Mouse (Mus musculus): Measurements from ENCODE around the gene Myl10. TPM values are rescaled to one million over a fixed set of nuclear protein-coding genes. Genes with fewer than 3 reads are reported as not detected.
"Not testable (repeated sequence)": the region's sequence is repeated elsewhere in the genome, so short reads cannot be mapped to it uniquely, and the experiment has no call there.

The Myl10 gene
- total RNA-seq (2014; rRNA removed) (not detected in 2 replicates), polyA plus RNA-seq (2012; rRNA removed) (not detected in 2 replicates)

DNA sequence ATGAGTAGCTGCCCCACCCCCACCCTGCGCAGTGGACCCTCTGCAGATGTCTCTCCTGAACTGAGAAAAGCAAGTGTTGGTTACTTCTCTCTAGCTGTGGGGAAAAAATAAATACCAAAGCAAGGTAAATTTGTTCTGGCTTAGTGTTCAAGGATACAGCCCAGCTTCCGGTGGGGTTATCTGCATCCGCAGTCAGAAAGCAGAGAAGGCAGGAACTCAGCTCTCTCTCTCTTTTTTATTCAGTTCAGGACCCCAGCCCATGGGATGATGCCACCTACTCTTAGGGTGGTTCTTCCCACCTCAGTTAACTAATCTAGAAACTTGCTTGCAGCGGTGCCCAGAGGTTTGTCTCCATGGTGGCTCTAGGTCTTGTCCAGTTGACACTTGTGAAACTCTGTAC lies at the start of gene Myl10:
Myl10 (plus strand) TSS at position 363 of the 400 bp plus-strand sequence.
- H3K36me3 ChIP-seq (ENCODE audit: control insufficient read depth, insufficient read depth, low read length), result no peaks in the 10 kb centered on the region
- no peaks in the 10 kb centered on the region for H3K27me3 ChIP-seq (ENCODE audit: control insufficient read depth, insufficient read depth, low read length)
- H3K4me1 ChIP-seq (ENCODE audit: control insufficient read depth, insufficient read depth, low read length), result no peaks in the 10 kb centered on the region
- TF ChIP-seq CTCF (IDR thresholded peaks at IDR 0.05; ENCODE audit: low read depth, low read length), result no peak
- TF ChIP-seq POLR2A (IDR thresholded peaks at IDR 0.05; ENCODE audit: extremely low read depth, insufficient read depth, low read length), result no peak
- DNase-seq (ENCODE audit: extremely low read depth, low read depth, low spot score), result no peak
- no peak within 1 kb of the TSS for H3K27ac ChIP-seq (replicated peaks; ENCODE audit: insufficient read depth, low read depth, low read length)
- H3K4me3 ChIP-seq (ENCODE audit: insufficient read depth, low read depth, low read length), result no peak within 1 kb of the TSS
- no peaks in the 10 kb centered on the region for H3K79me2 ChIP-seq (ENCODE audit: control insufficient read depth, insufficient read depth, low read length)
- H3K9ac ChIP-seq (ENCODE audit: low read depth, low read length), result no peak within 1 kb of the TSS
- WGBS, result 60% methylated on average over 4 of the region's 4 CpGs

DNA sequence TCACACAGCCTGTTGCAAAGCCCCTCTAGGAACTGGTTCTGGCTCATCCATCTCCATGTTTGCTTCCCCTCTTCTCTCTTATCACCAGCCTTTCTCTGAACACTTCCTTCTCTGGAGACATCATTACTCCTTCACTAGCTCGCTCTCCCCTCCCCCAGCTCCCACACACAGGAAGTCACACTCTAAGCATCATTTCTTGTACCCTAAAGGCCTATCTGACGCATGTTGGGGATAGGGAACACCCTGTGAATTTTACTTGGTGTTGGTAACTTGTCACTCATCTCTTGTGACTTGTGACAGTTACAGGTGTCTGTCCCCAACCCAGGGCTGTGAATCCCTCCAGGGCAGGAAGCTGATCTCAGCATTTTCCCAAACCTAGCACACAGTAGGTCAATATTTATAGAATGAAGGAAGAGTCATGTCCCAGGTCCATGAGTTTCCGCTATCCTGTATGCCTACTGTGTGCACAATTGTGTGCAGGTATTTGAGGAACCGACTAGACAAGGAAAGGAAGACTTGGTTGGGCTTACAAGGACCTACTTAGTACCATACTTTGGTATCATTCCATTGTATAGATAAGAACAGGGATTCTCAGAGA lies 46.1 kb upstream of the Myl10 start:
- no peak for TF ChIP-seq CTCF (IDR thresholded peaks at IDR 0.05; ENCODE audit: low read depth, low read length)
- no peak for TF ChIP-seq POLR2A (IDR thresholded peaks at IDR 0.05; ENCODE audit: extremely low read depth, insufficient read depth, low read length)
- H3K27me3 ChIP-seq (ENCODE audit: control insufficient read depth, insufficient read depth, low read length), result no peaks in the 10 kb centered on the region
- no peak for DNase-seq (ENCODE audit: extremely low read depth, low read depth, low spot score)
- no peaks in the 10 kb centered on the region for H3K79me2 ChIP-seq (ENCODE audit: control insufficient read depth, insufficient read depth, low read length)
- H3K36me3 ChIP-seq (ENCODE audit: control insufficient read depth, insufficient read depth, low read length), result no peaks in the 10 kb centered on the region
- no peak overlapping the region for H3K4me3 ChIP-seq (ENCODE audit: insufficient read depth, low read depth, low read length)
- no peak overlapping the region for H3K9ac ChIP-seq (ENCODE audit: low read depth, low read length)
- 80% methylated on average over 4 of the region's 4 CpGs for WGBS
- H3K4me1 ChIP-seq (ENCODE audit: control insufficient read depth, insufficient read depth, low read length), result no peaks in the 10 kb centered on the region
- H3K27ac ChIP-seq (replicated peaks; ENCODE audit: insufficient read depth, low read depth, low read length), result no peak overlapping the region

DNA sequence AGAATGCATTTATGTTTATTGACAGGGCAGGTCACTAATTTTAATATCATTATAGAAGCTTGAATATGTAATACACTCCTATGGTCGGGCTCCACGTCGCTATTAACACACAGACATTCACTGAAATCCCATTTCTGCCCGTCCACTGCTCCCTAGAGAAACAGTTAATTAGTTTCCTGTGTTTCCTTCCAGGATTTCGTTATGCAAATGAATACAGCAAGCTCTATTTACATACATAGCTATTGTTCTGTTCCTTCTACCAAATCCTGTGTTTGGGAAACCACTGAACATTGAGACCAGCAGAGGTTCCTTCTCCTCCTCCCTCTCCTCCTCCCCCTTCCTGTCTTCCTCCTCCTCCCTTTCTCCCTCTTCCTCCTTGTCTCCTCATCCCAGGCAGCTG lies 43.9 kb upstream of the Myl10 start:
- H3K9ac ChIP-seq (ENCODE audit: low read depth, low read length), result no peak overlapping the region
- H3K36me3 ChIP-seq (ENCODE audit: control insufficient read depth, insufficient read depth, low read length), result no peaks in the 10 kb centered on the region
- DNase-seq (ENCODE audit: extremely low read depth, low read depth, low spot score), result no peak
- no peak overlapping the region for H3K27ac ChIP-seq (replicated peaks; ENCODE audit: insufficient read depth, low read depth, low read length)
- no peaks in the 10 kb centered on the region for H3K27me3 ChIP-seq (ENCODE audit: control insufficient read depth, insufficient read depth, low read length)
- no peaks in the 10 kb centered on the region for H3K4me1 ChIP-seq (ENCODE audit: control insufficient read depth, insufficient read depth, low read length)
- WGBS, result 65% methylated on average over 5 of the region's 5 CpGs
- no peak for TF ChIP-seq CTCF (IDR thresholded peaks at IDR 0.05; ENCODE audit: low read depth, low read length)
- H3K79me2 ChIP-seq (ENCODE audit: control insufficient read depth, insufficient read depth, low read length), result no peaks in the 10 kb centered on the region
- H3K4me3 ChIP-seq (ENCODE audit: insufficient read depth, low read depth, low read length), result no peak overlapping the region

DNA sequence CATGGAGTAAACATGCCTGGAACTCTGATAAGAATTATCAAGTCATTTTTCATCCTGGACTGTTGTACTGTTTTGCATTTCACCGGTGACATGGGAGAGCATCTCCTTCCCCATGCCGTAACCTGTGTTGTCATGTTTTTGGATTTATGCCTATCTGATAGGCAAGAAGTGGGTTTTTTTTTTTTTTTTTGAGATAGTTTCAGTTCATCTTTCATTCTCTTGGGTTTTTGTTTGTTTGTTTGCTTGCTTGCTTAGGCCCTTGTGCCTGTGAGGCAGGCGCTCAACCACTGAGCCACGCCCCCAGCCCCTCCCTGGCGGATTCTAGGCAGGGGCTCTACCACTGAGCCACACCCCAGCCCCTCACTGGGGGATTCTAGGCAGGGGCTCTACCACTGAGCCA lies 43.3 kb upstream of the Myl10 start:
- TF ChIP-seq CTCF (IDR thresholded peaks at IDR 0.05; ENCODE audit: low read depth, low read length) (no peak), POLR2A (IDR thresholded peaks at IDR 0.05; ENCODE audit: extremely low read depth, insufficient read depth, low read length) (no peak)
- Histone ChIP-seq H3K36me3 (ENCODE audit: control insufficient read depth, insufficient read depth, low read length) (no peaks in the 10 kb centered on the region), H3K27me3 (ENCODE audit: control insufficient read depth, insufficient read depth, low read length) (no peaks in the 10 kb centered on the region), H3K4me1 (ENCODE audit: control insufficient read depth, insufficient read depth, low read length) (no peaks in the 10 kb centered on the region), H3K4me3 (ENCODE audit: insufficient read depth, low read depth, low read length) (no peak overlapping the region), H3K79me2 (ENCODE audit: control insufficient read depth, insufficient read depth, low read length) (no peaks in the 10 kb centered on the region), H3K27ac (replicated peaks; ENCODE audit: insufficient read depth, low read depth, low read length) (no peak overlapping the region), H3K9ac (ENCODE audit: low read depth, low read length) (no peak overlapping the region)
- 87% methylated on average over 5 of the region's 5 CpGs for WGBS
- DNase-seq (ENCODE audit: extremely low read depth, low read depth, low spot score), result no peak

DNA sequence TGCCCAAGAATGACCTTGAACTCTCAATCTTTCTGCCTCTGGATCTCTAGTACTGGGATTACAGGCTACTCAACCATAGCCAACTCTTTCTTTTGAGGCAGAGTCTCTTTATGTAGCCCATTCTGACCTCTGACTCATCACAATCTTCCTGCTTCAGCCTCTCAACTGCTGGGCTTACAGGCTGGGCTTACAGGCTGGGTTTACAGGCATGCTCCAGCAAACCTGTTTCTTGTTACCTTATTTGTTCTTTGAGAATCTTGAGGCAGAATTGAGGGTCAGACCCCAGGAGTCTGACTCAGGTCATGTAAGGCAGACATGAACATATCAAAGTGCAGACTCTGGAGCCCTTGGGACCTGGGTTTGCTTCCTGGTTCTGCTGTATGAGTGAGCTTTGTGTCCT lies 38.5 kb upstream of the Myl10 start:
- TF ChIP-seq CTCF (IDR thresholded peaks at IDR 0.05; ENCODE audit: low read depth, low read length) (no peak), POLR2A (IDR thresholded peaks at IDR 0.05; ENCODE audit: extremely low read depth, insufficient read depth, low read length) (no peak)
- H3K4me1 ChIP-seq (ENCODE audit: control insufficient read depth, insufficient read depth, low read length), result no peaks in the 10 kb centered on the region
- no peak overlapping the region for H3K4me3 ChIP-seq (ENCODE audit: insufficient read depth, low read depth, low read length)
- H3K9ac ChIP-seq (ENCODE audit: low read depth, low read length), result no peak overlapping the region
- no peaks in the 10 kb centered on the region for H3K79me2 ChIP-seq (ENCODE audit: control insufficient read depth, insufficient read depth, low read length)
- H3K27me3 ChIP-seq (ENCODE audit: control insufficient read depth, insufficient read depth, low read length), result no peaks in the 10 kb centered on the region
- DNase-seq (ENCODE audit: extremely low read depth, low read depth, low spot score), result no peak
- no peak overlapping the region for H3K27ac ChIP-seq (replicated peaks; ENCODE audit: insufficient read depth, low read depth, low read length)
- no peaks in the 10 kb centered on the region for H3K36me3 ChIP-seq (ENCODE audit: control insufficient read depth, insufficient read depth, low read length)

DNA sequence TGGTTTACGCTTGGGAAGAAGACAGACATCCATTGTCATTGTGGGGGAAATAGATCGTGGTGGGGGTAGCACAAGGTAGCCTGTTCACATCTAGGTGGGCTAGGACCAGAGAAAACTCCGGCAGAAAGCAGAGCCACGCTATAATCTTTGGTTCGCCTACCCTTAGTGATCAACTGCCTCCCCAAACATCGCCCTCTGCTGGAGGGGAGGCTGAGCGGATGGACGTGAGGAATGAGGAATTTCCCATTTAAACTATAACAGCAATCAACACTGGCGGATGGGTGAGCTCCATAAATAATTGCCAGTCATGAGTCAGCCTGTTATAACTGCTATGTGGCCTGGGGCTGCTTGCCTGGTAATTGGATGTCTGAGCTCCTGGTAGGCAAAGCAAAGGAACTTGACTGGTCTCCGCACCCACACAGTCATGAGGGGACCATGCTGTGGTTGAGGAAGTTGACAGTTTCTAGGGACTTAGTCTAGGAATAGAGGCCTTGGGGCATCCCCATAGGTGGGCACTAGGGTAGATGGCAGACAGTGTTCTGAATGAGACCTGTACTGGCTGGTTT lies 36.0 kb upstream of the Myl10 start:
- 80% methylated on average over 10 of the region's 10 CpGs for WGBS
- no peak for DNase-seq (ENCODE audit: extremely low read depth, low read depth, low spot score)
- TF ChIP-seq POLR2A (IDR thresholded peaks at IDR 0.05; ENCODE audit: extremely low read depth, insufficient read depth, low read length) (no peak), CTCF (IDR thresholded peaks at IDR 0.05; ENCODE audit: low read depth, low read length) (peak; percentile 61)

DNA sequence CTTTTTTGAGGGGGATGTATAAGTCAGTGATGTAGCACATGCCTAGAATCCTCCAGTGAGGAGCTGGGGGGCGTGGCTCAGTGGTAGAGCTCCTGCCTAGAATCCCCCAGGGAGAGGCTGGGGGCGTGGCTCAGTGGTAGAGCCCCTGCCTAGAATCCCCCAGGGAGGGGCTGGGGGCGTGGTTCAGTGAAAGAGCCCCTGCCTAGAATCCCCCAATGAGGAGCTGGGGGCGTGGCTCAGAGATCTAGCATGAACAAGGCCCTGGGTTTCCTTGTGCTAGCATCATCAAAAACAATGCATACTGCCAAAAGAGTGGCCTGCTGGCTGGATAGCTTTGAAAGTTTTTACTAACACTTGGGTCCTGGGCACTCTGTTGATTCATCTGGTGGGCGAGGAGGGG lies 32.2 kb upstream of the Myl10 start:
- not testable (repeated sequence) for H3K4me3 ChIP-seq (ENCODE audit: insufficient read depth, low read depth, low read length); H3K27ac ChIP-seq (replicated peaks; ENCODE audit: insufficient read depth, low read depth, low read length); H3K36me3 ChIP-seq (ENCODE audit: control insufficient read depth, insufficient read depth, low read length); H3K79me2 ChIP-seq (ENCODE audit: control insufficient read depth, insufficient read depth, low read length); H3K9ac ChIP-seq (ENCODE audit: low read depth, low read length); H3K4me1 ChIP-seq (ENCODE audit: control insufficient read depth, insufficient read depth, low read length); H3K27me3 ChIP-seq (ENCODE audit: control insufficient read depth, insufficient read depth, low read length); DNase-seq (ENCODE audit: extremely low read depth, low read depth, low spot score)
- WGBS, result 63% methylated on average over 5 of the region's 5 CpGs

More for the DNA sequence above, 36.0 kb upstream of the Myl10 start:
- H3K4me3 ChIP-seq (ENCODE audit: insufficient read depth, low read depth, low read length), result no peak overlapping the region
- no peak overlapping the region for H3K9ac ChIP-seq (ENCODE audit: low read depth, low read length)
- no peaks in the 10 kb centered on the region for H3K27me3 ChIP-seq (ENCODE audit: control insufficient read depth, insufficient read depth, low read length)
- H3K4me1 ChIP-seq (ENCODE audit: control insufficient read depth, insufficient read depth, low read length), result no peaks in the 10 kb centered on the region
- H3K36me3 ChIP-seq (ENCODE audit: control insufficient read depth, insufficient read depth, low read length), result no peaks in the 10 kb centered on the region
- no peaks in the 10 kb centered on the region for H3K79me2 ChIP-seq (ENCODE audit: control insufficient read depth, insufficient read depth, low read length)
- no peak overlapping the region for H3K27ac ChIP-seq (replicated peaks; ENCODE audit: insufficient read depth, low read depth, low read length)
